Comparison of ENCODE assay signal across 17 mouse cellular contexts in genomic region chr1:92143331-92143895, GRCm38 (mm10). TPM values are rescaled to one million over a fixed set of nuclear protein-coding genes. Genes with fewer than 3 reads are reported as not detected.
DNase-seq lines count a peak whose midpoint lies in the region; ATAC-seq and TF ChIP-seq lines count a peak whose summit lies in the region.
"Had no signal": no experiment of that assay in that cellular context is flagged by ENCODE, and none has a peak within 500 bp of the region (broad histone marks: within the 10 kb centered on the region; RNA-seq: fewer than 3 reads in every experiment).

No protein-coding gene starts in this region.

- ATAC-seq in forebrain, embryonic 15.5 days (replicated peaks), result peak; percentile 71
- ATAC-seq: intestine, embryonic 15.5 days had no signal

- H3K27me3 ChIP-seq in forebrain, embryonic 15.5 days, result no peaks in the 10 kb centered on the region
- no peaks in the 10 kb centered on the region for H3K27me3 ChIP-seq in forebrain, embryonic 10.5 days (ENCODE audit: poor library complexity, severe bottlenecking)
- H3K27me3 ChIP-seq: CH12.LX; intestine, embryonic 15.5 days; neural tube, embryonic 15.5 days had no signal

- H3K4me1 ChIP-seq in forebrain, embryonic 15.5 days, result peaks cover 30% of the 10 kb centered on the region
- H3K4me1 ChIP-seq in forebrain, embryonic 10.5 days, result peaks cover 25% of the 10 kb centered on the region

- no peak overlapping the region for H3K9ac ChIP-seq in forebrain, embryonic 15.5 days (replicated peaks)
- H3K9ac ChIP-seq: intestine, embryonic 15.5 days; liver, embryonic 14.5 days; neural tube, embryonic 15.5 days had no signal

- TF ChIP-seq POLR2A in brain, embryonic 14.5 days (IDR thresholded peaks at IDR 0.05; ENCODE audit: borderline replicate concordance, extremely low read depth, insufficient read depth, insufficient read length, poor library complexity, severe bottlenecking), result no peak

- 51% methylated on average over 6 of the region's 6 CpGs for WGBS in forebrain, embryonic 15.5 days
- 92% methylated on average over 6 of the region's 6 CpGs for WGBS in forebrain, embryonic 10.5 days

- no peak overlapping the region for H3K4me2 ChIP-seq in forebrain, embryonic 15.5 days (replicated peaks)
- H3K4me2 ChIP-seq: intestine, embryonic 15.5 days; neural tube, embryonic 15.5 days had no signal

- H3K36me3 ChIP-seq in forebrain, embryonic 15.5 days, result peaks cover 6% of the 10 kb centered on the region; the same call in 1 of the 2 replicates
- H3K36me3 ChIP-seq in forebrain, embryonic 10.5 days (replicated peaks), result peaks cover 70% of the 10 kb centered on the region

- DNase-seq in forebrain, embryonic 10.5 days (ENCODE audit: extremely low spot score, low spot score), result no peak
- DNase-seq in brain, embryonic 14.5 days (ENCODE audit: low read depth), result peak; percentile 65
- peak; percentile 47 to 72 for DNase-seq in layer of hippocampus, adult 2 months (ENCODE audit: low spot score in 2 of 2)
- DNase-seq in right cerebral cortex, adult 2 months (ENCODE audit: low spot score in 2 of 2), result peak; percentile 43 to 48
- no peak for DNase-seq in thymus, postnatal 4 days
- DNase-seq in cerebellum, adult 8-10 months, result no peak
- DNase-seq: adrenal gland, postnatal 14 days; heart, postnatal 14 days; lung, postnatal 36 days; thymus, postnatal 36 days had no signal

- H3K27ac ChIP-seq in forebrain, embryonic 15.5 days (replicated peaks), result peak overlapping the region; percentile 56
- H3K27ac ChIP-seq in forebrain, embryonic 10.5 days, result no peak overlapping the region
- H3K27ac ChIP-seq in layer of hippocampus, adult 2 months, result peak overlapping the region; percentile 57; the same call in 1 of the 2 replicates
- H3K27ac ChIP-seq: intestine, embryonic 15.5 days; kidney, postnatal 0 days; liver, embryonic 14.5 days; neural tube, embryonic 15.5 days had no signal

- H3K9me3 ChIP-seq in forebrain, embryonic 15.5 days, result no peaks in the 10 kb centered on the region
- H3K9me3 ChIP-seq in forebrain, embryonic 10.5 days, result no peaks in the 10 kb centered on the region
- H3K9me3 ChIP-seq: intestine, embryonic 15.5 days; neural tube, embryonic 15.5 days had no signal

- TF ChIP-seq CTCF in brain, embryonic 14.5 days (IDR thresholded peaks at IDR 0.05; ENCODE audit: borderline replicate concordance, extremely low read depth, insufficient read depth, insufficient read length), result no peak
- no peak for TF ChIP-seq CTCF in layer of hippocampus, adult 2 months (conservative IDR thresholded peaks at IDR 0.05)

- H3K4me3 ChIP-seq in forebrain, embryonic 15.5 days, result no peak overlapping the region
- H3K4me3 ChIP-seq in forebrain, embryonic 10.5 days, result no peak overlapping the region
- H3K4me3 ChIP-seq in layer of hippocampus, adult 2 months, result no peak overlapping the region
- H3K4me3 ChIP-seq: erythroblast, embryonic 14.5 days; intestine, embryonic 15.5 days; neural tube, embryonic 15.5 days had no signal

RNA-seq across cellular contexts. Expression of gene Hdac4, which starts 52.1 kb away (rescaled TPM):
- polyA plus RNA-seq in forebrain, embryonic 15.5 days (2015; fragmentation: Nextera tagmentation; extraction: Ambion mirVana), result 31.9 and 32.2 TPM in 2 replicates
- polyA plus RNA-seq in forebrain, embryonic 10.5 days (2016; fragmentation: Nextera tagmentation; extraction: Ambion mirVana), result 19.4 and 20.6 TPM in 2 replicates
- 17.4 and 21.8 TPM in 2 replicates for polyA plus RNA-seq in brain, embryonic 14.5 days (2012; rRNA removed)
- total RNA-seq in layer of hippocampus, adult 2 months (2021), result 100 to 1,000 TPM in 1 of 2 experiments, 10 to 100 TPM in 1; 97.2 to 106 TPM

Comparison
In these comparisons a context has a peak if more than half of its experiments do, and no peak if none do; other contexts are left out.
1. DNase-seq: peak in brain, embryonic 14.5 days (single experiment), layer of hippocampus, adult 2 months (2 of 2) and right cerebral cortex, adult 2 months (2 of 2); none in forebrain, embryonic 10.5 days (single experiment), thymus, postnatal 4 days (single experiment) and cerebellum, adult 8-10 months (single experiment).